Mouse (Mus musculus) lung, postnatal 25 days (tissue): ENCODE measurements around the gene Cdh23.

Source experiments
- DNase-seq: peaks from one replicate; pipeline ENCODE4 v3.0.0; 2022; ENCODE audit warnings: low spot score

Cdh23 gene

DNA sequence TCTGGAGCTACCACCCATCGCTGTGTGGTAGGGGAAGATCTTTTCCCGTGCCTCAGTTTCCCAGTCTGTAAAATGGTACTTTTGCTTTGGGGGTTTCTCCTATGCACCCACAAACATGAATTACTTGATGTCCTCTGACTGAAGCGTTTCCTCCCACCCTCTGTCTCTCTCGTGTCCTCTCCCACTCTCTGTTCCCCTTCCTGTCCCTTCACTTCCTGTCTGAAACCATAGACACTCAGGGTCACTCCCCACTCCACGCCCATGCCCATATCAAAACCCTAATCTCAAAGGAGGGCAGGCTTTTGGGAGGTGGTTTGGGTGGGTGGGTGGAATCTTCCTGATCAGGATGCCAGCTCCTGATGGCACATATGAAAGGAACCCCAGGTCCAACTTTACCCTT lies 221.7 kb downstream of the Cdh23 start:
- no peak for DNase-seq

- DNase-seq: no peak
Measured at GRCm38 (mm10) chr10:60473782-60474322, 222.4 kb downstream of the Cdh23 start.

- no peak for DNase-seq
Measured at GRCm38 (mm10) chr10:60467752-60468151, 228.5 kb downstream of the Cdh23 start.

DNA sequence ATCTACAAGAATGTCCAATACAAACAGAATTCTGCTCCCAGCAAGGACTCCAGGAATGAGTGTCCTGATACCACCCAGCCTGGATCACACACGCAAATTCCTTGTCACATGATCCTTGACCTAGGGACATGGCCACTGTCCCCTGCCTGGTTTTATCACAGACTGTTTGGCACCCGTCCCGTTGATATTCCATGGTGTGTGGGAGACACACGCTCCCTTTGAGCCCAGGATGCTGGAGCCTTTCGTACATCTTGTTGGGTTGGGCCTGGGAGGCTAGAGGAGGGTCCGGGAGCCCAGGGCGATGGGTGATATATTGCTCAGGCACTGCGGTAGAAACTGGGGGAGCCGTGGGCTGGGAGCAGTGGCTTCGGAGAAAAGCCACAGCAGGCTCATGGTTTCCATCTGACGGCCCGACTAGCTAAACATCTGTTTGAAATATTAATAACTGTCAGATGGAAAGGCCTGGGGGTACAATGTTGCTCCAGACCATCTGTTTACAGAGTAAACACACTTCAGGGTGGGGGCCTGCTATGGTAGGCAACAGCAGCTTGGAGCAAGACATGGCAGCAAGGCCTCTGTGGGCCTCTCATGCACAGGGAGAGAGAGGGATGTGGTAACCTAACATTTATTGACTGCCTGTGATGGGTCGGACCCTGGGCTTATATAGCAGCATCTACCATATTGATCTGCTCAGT lies 232.2 kb downstream of the Cdh23 start:
- DNase-seq: no peak

- DNase-seq: no peak
Measured at GRCm38 (mm10) chr10:60456662-60457397, 239.5 kb downstream of the Cdh23 start.

DNA sequence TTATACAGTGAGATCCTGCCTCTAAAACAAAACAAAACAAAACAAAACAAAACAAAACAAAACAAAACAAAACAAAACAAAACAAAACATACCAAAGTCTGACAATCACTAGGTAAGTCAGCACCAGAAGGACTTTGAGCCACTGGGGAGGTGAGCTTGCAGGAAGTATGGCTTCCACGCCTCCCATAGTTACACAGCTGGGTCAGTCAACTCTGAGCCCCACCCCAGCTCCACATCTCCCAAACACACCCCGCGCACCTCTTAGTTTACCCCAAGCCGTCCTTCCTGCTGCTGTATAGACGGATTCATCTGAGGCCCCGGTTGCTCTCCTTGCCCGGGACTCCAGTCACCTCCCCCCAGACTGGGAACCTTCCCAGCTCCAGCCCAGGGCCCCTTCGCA lies 241.1 kb downstream of the Cdh23 start:
- DNase-seq: no peak

- DNase-seq: no peak
Measured at GRCm38 (mm10) chr10:60447186-60447585, 249.1 kb downstream of the Cdh23 start.

- DNase-seq: no peak
Measured at GRCm38 (mm10) chr10:60445031-60445593, 251.2 kb downstream of the Cdh23 start.

GRCm38 (mm10) chr10:60443078-60443477 lies 253.2 kb downstream of the Cdh23 start:
- DNase-seq: no peak

GRCm38 (mm10) chr10:60442321-60442720 lies 254.0 kb downstream of the Cdh23 start:
- DNase-seq: no peak

DNA sequence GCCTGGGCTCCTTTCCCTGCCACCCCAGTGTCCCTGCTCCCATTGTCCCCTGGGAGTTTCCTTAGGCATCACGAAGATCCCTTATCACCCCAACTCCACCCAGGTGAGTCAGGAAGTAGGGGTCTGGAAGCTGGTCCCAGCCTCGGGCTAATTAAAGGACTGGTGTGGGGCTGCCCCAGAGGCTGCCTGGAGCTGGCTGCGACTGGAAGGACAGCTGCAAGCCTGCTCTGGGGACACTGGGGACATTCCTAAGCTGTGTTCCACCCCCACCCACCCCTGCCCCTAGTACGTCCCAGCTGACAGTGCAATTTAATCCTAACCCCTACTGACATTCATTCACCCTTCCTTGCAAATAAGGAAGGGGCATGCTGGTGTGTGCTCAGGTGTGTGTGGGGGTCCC lies 263.6 kb downstream of the Cdh23 start:
- DNase-seq: no peak

DNA sequence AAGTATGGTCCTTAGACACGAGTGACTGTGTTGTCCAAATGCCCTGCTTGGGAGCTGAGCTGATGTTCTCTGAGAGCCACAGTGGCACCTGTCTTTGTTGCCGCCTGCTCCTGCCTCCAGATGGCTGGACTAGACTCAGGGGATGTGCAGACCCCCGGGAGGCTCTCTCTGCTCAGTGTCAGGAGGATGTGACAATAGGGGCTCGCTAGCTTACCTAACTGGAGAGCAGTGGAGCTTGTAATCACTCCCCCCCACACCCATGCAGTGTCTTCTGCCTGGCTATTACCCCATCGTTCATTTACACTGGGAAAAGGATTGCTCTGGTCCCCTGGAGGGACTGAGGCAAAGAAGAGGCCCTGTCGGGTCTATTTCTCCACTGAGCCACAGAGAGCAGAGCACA lies 265.7 kb downstream of the Cdh23 start:
- DNase-seq: no peak

- DNase-seq: no peak
Measured at GRCm38 (mm10) chr10:60430001-60430400, 266.3 kb downstream of the Cdh23 start.

- DNase-seq: no peak
Measured at GRCm38 (mm10) chr10:60422756-60423155, 273.5 kb downstream of the Cdh23 start.

GRCm38 (mm10) chr10:60419624-60420023 lies 276.7 kb downstream of the Cdh23 start:
- no peak for DNase-seq

DNA sequence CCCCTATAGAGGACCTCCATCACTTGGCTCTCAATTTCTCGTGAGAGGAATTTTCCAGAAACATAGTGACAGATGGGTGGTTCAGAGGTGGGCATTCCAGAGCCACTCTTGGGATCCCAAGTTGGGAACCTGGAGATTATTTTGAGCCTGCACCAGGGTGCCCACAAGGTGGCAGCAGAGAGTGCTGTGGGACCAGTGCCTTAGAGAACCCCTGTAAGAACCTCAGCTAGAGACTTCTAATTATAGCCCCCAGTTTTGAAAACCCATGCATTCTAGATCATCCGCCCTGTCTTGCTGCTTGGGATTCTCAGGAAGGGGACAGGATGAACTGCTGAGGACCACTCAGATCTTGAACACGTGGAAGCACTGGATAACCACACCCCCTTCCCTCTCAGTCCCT lies 278.2 kb downstream of the Cdh23 start:
- DNase-seq: peak; percentile 54

GRCm38 (mm10) chr10:60417041-60417440 lies 279.2 kb downstream of the Cdh23 start:
- DNase-seq: no peak

GRCm38 (mm10) chr10:60413756-60414155 lies 282.5 kb downstream of the Cdh23 start:
- DNase-seq: no peak

DNA sequence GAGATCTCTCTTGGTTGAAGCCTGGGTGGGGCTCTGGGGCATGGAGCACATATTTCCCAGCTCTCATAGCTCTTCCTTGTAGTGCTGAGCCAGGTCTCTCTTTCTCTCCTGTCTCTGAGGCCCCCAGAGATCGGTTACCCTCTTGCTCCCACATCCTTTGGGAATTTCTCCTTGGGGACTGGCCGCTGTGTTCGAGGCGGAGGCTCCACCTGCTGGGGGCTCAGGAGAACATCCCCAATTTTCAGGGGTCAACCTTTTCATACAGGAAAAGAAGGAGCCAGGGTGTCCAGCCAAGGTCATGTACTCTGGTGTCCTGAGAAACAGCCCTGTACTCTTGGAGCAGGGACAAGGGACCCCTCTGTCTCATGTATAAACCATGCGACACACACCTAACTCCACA lies 284.5 kb downstream of the Cdh23 start:
- no peak for DNase-seq

GRCm38 (mm10) chr10:60407831-60408230 lies 288.5 kb downstream of the Cdh23 start:
- DNase-seq: peak; percentile 66

DNA sequence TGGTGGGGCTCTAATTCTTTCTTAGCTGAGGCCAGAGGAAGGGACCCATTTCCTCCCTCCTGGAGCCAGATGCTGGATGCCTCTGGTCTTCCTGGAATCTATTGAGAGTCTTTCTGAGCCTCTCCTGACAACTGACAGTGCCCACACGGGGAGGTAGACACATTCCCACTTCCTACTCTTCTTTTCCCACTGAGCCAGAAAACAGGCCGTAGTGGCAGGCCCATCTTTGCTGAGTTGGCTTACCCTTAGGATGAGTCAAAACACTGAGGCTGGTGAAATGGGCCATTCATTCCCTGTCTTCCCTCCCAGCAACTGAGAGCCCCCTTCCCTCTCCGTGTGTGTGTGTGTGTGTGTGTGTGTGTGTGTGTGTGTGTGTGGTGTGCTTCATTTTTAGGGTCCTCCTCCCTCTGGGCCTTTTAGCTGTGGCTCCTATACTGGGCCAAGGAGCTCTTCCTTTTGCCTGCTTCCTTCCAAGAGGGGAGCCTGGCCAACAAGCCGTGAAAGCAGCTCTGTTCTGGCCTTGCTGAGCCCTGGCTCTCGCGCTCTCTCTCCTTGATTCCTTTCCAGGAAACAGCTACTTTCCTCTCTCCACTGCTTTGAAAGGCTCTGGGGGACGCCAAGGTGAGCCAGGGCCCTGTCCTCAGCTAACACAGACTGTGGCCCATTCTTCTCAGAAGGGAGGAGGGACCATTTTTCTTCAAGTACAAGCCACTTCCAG lies 290.7 kb downstream of the Cdh23 start:
- no peak for DNase-seq

DNA sequence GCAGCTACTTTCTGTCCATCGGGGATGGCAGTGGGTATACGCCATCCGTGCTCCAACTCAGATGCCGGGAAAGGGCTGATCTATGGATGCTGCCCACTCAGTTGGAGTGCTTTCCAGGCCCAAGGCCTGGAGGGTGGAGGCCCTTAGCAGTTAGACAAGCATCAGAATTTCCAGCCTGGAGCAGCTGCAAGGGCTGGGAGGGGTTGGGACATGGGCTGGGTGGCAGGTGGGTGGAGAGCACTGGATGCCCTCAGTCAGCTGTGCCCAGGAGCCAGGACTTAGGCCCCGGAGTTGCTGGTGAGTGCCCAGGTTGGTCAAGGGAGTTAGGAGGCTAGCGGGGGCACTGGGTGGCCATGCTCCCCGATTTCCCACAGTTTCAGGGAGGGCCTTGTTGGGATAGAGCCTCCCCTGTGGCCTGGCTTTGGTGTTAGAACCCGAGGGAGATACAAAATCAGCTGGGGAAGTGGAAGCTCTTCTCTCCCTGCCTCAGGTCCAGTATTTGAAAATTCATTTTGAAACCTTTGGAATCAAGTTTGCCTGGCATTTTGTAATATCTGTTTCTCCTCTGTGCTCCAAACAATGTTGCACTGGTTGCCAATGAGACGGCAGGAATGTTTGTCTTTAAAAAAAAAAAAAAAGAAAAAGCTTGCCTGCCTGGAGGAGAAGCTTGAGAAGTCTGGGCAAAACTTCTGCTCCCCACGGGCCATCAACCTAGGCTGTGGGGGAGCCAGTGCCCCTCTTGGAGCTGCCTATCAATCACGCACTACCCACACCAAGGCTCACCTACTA lies 295.6 kb downstream of the Cdh23 start:
- no peak for DNase-seq
